In genomic region chr1:41810318-41810964, GRCm38 (mm10) we compare ENCODE assay signal across 7 mouse cellular contexts.
DNase-seq lines count a peak whose midpoint lies in the region; ATAC-seq lines count a peak whose summit lies in the region.

No protein-coding gene starts in this region.

- H3K4me1 ChIP-seq in neural tube, embryonic 12.5 days = peaks cover 10% of the 10 kb centered on the region; the same call in 1 of the 2 replicates

- intact Hi-C loops in left cerebral cortex, postnatal 25 days (cut with DNase I) = loop anchor here (2.0 to 10.0 kb wide), 8 partner anchors 80 to 964 kb away; partner anchors contain the start of gene Pou3f3

- H3K36me3 ChIP-seq in neural tube, embryonic 12.5 days = no peaks in the 10 kb centered on the region

- no peak overlapping the region for H3K9ac ChIP-seq in neural tube, embryonic 12.5 days

- DNase-seq in adrenal gland, adult 2 months = peak; percentile 50
- DNase-seq in cerebellum, adult 9-11 months = peak; percentile 28
- DNase-seq in kidney, adult 18-20 months = peak; percentile 40
- DNase-seq in left cerebral cortex, postnatal 25 days (ENCODE audit: low spot score in 2 of 2) = peak; percentile 67 to 95
- DNase-seq in MN1 (ENCODE audit: low spot score) = no peak

- ATAC-seq in frontal cortex, adult (ENCODE audit: low TSS enrichment) = peak; percentile 99
- peak; percentile 89 for ATAC-seq in neural tube, embryonic 12.5 days (ENCODE audit: low FRiP score, low read depth)

- H3K4me2 ChIP-seq in neural tube, embryonic 12.5 days (replicated peaks) = peak overlapping the region; percentile 46

- no peak overlapping the region for H3K27ac ChIP-seq in neural tube, embryonic 12.5 days

- 5% methylated on average over 9 of the region's 9 CpGs for WGBS in neural tube, embryonic 12.5 days

- H3K9me3 ChIP-seq in neural tube, embryonic 12.5 days = no peaks in the 10 kb centered on the region

- H3K27me3 ChIP-seq in neural tube, embryonic 12.5 days (replicated peaks) = no peaks in the 10 kb centered on the region

- H3K4me3 ChIP-seq in neural tube, embryonic 12.5 days = no peak overlapping the region
